Mouse (Mus musculus) forebrain, embryonic 16.5 days (tissue): ENCODE data around the gene Rpl36a. TPM values are rescaled to one million over a fixed set of nuclear protein-coding genes. Genes with fewer than 3 reads are reported as not detected.

Source experiments
- ATAC-seq: fragments of 200-750 bp; cut with Nextera tagmentation; 2 replicates; pipeline ENCODE4 v1.8.0; 2017; ENCODE audit warnings: mild to moderate bottlenecking, moderate library complexity
- H3K27ac ChIP-seq: fragments of 300-500 bp; sonication (generic); 2 replicates; pipeline ENCODE4 v1.5.1; 2014; ENCODE audit warnings: low read length, control low read depth
- H3K27me3 ChIP-seq: fragments of 300-500 bp; sonication (generic); replicated peaks from 2 replicates; pipeline ENCODE4 v1.6.1; 2014; ENCODE audit warnings: low read length; ENCODE audit not compliant: control insufficient read depth, insufficient read depth
- H3K36me3 ChIP-seq: fragments of 300-500 bp; sonication (generic); 2 replicates; pipeline ENCODE4 v1.6.1; 2014; ENCODE audit not compliant: control insufficient read depth, insufficient read depth
- H3K4me1 ChIP-seq: fragments of 300-500 bp; sonication (generic); replicated peaks from 2 replicates; pipeline ENCODE4 v1.6.1; 2014; ENCODE audit warnings: low read length; ENCODE audit not compliant: control insufficient read depth, insufficient read depth
- H3K4me2 ChIP-seq: fragments of 300-500 bp; sonication (generic); 2 replicates; pipeline ENCODE4 v1.6.1; 2014; ENCODE audit warnings: mild to moderate bottlenecking, low read length, control low read depth
- H3K4me3 ChIP-seq: fragments of 300-500 bp; sonication (generic); replicated peaks from 2 replicates; pipeline ENCODE4 v1.5.1; 2014; ENCODE audit warnings: mild to moderate bottlenecking, low read length, control low read depth
- H3K9ac ChIP-seq: fragments of 300-500 bp; sonication (generic); replicated peaks from 2 replicates; pipeline ENCODE4 v1.6.1; 2014; ENCODE audit warnings: low read depth, low read length, control low read depth
- H3K9me3 ChIP-seq: fragments of 300-500 bp; sonication (generic); 2 replicates; pipeline ENCODE4 v1.6.1; 2016; ENCODE audit warnings: low read length; ENCODE audit not compliant: control insufficient read depth
- WGBS: fragments of 180-500 bp; shearing (Covaris S2); extraction: QIAGEN DNeasy Blood & Tissue Kit; methylation state at CpG from one replicate; pipeline ENCODE4 v1.1.7; 2014; 5-methylcytosine and 5-hydroxymethylcytosine counted together
- polyA plus RNA-seq: library from polyadenylated mRNA; unstranded; fragments of >200 nt; fragmentation: Nextera tagmentation; extraction: Ambion mirVana; gene quantifications from 2 replicates; pipeline ENCODE4 v1.2.1, GENCODE M21; 2015

Rpl36a gene
- polyA plus RNA-seq, 1 experiment from 2014 or later = 178 TPM

DNA sequence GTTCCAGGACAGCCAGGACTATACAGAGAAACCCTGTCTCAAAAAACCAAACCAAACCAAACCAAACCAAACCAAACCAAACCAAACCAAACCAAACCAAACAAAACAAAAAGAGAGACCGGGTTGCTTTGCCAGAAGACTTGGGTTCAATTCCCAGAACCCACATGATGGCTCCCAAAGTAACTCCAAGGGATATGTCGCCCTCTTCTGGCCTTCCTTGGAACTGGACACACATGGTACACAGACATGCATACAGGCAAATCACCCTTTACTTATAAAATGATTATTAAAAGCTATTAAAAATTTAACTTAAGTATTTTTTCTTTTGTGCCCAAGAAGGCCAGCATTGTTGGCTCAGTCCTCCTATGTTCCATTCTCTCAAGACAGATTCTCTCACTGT lies 28.9 kb downstream of the Rpl36a start:
- WGBS = 71% methylated on average over 2 of the region's 2 CpGs

DNA sequence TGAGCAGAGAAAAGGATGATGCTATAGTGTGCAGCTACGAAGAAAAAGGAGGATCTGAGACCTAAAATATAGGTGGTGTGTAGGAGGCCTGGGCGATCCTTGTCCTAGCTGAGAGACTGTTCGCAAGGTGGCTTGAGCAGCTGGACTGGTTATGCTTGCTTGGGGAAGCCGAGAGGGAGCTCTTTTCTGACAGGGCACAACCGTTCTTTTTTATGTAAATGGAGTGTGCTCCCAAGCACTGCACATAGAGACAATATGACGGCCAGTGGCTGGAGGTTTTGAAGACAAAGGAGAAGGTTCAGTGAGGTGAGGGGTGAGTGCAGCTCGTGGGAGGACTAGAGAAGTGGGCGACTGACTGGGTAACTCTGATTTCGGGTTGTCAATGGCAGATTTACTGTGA lies 34.2 kb downstream of the Rpl36a start:
- Histone ChIP-seq H3K4me1 (no peaks in the 10 kb centered on the region; the same call in 1 of the 2 replicates), H3K27me3 (no peaks in the 10 kb centered on the region), H3K36me3 (no peaks in the 10 kb centered on the region), H3K4me3 (no peak overlapping the region), H3K9me3 (no peaks in the 10 kb centered on the region), H3K4me2 (no peak overlapping the region), H3K9ac (no peak overlapping the region), H3K27ac (peak overlapping the region; percentile 72; the same call in 1 of the 2 replicates)
- peak; percentile 46; the same call in 1 of the 2 replicates for ATAC-seq
- 29% methylated on average over 9 of the region's 9 CpGs for WGBS

More for the DNA sequence above, 28.9 kb downstream of the Rpl36a start:
- no peak for ATAC-seq
- Histone ChIP-seq H3K9me3 (no peaks in the 10 kb centered on the region), H3K27me3 (no peaks in the 10 kb centered on the region), H3K9ac (no peak overlapping the region), H3K4me2 (no peak overlapping the region), H3K4me3 (no peak overlapping the region), H3K27ac (no peak overlapping the region), H3K4me1 (0 out of 2 replicates have a peak, but pooled peaks cover 4% of the 10 kb centered on the region), H3K36me3 (no peaks in the 10 kb centered on the region)

DNA sequence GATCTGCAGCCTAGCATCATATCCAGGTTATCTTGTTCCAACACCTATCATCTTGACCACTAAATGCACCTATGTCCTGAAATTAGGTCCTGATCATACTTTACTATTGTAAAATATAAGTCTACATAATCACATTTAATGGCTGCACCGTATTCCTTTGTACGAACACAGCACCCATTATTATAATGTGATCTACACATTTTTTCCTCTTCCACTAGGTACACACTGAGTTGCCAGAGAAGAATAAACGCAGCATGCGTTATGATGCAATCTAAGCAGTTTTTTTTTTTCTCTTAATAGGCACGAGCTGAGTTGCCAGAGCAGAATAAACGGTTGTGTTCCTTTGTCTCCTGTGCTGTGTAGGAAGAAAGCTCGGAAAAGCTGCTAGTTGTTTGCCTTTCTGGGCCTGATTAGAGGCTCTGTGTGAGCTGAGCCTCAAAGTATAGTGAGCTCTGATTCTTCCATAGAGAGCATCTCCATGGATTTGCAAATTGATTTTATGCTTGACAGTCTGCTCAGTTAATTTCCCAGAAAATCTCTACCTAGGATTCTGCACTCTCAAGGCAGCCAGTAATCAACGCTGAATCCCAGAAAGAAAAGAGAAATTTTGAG lies 34.9 kb downstream of the Rpl36a start:
- no peaks in the 10 kb centered on the region for H3K9me3 ChIP-seq
- WGBS = 24% methylated on average over 8 of the region's 8 CpGs
- H3K4me3 ChIP-seq = no peak overlapping the region
- no peak overlapping the region for H3K4me2 ChIP-seq
- H3K27ac ChIP-seq = peak overlapping the region; percentile 72
- 0 out of 2 replicates have a peak overlapping the region, but pooled peaks have one; percentile 12 for H3K9ac ChIP-seq
- peak; percentile 83 for ATAC-seq
- H3K4me1 ChIP-seq = no peaks in the 10 kb centered on the region; the same call in 1 of the 2 replicates
- H3K36me3 ChIP-seq = no peaks in the 10 kb centered on the region
- no peaks in the 10 kb centered on the region for H3K27me3 ChIP-seq

DNA sequence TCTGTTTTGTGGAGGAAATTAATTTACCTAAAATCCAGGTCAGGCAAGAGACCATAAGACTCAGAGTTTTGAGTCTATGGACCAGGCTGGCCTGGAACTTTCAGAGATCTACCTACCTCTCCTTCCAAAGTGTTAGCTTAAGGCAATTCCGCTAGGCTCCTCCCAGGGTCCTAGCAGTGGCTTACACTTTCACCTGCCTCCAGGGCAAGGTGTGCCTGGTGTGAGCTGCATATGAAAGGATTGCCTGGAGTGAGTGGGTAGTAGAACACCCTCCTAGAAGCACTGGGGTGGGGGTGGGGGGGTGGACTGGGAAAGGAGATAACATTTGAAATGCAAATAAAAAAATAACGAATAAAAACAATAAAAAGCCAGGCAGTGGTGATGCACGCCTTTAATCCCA lies 36.2 kb downstream of the Rpl36a start:
- H3K27ac ChIP-seq = no peak overlapping the region
- H3K4me1 ChIP-seq = no peaks in the 10 kb centered on the region; the same call in 1 of the 2 replicates
- H3K27me3 ChIP-seq = no peaks in the 10 kb centered on the region
- H3K9ac ChIP-seq = no peak overlapping the region
- WGBS = 78% methylated on average over 3 of the region's 3 CpGs
- no peak overlapping the region for H3K4me3 ChIP-seq
- no peak for ATAC-seq
- H3K4me2 ChIP-seq = no peak overlapping the region
- no peaks in the 10 kb centered on the region for H3K36me3 ChIP-seq
- no peaks in the 10 kb centered on the region for H3K9me3 ChIP-seq

DNA sequence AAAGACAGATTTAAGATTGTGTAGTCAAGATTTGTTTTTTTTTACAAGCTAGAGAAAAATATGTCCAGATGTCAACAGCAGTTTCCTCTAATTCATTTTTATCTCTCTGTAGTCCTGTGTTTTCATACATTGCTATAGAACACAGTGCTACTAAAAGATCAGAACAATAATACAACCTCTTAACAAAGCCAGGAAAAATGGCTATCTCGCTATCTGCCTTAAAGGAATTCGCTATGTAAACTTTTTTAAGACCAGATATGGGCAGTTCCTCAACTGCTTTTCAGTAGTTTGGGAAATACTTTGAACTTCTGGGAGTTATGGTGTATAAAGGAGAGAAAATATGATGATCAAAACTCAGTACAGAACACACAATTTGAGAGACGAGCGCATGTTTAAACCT lies 37.9 kb downstream of the Rpl36a start:
- no peak for ATAC-seq
- 91% methylated on average over 4 of the region's 4 CpGs for WGBS
- H3K36me3 ChIP-seq = no peaks in the 10 kb centered on the region
- no peak overlapping the region for H3K4me2 ChIP-seq
- H3K27me3 ChIP-seq = no peaks in the 10 kb centered on the region
- H3K9me3 ChIP-seq = no peaks in the 10 kb centered on the region
- H3K27ac ChIP-seq = no peak overlapping the region
- H3K9ac ChIP-seq = no peak overlapping the region
- no peak overlapping the region for H3K4me3 ChIP-seq
- no peaks in the 10 kb centered on the region; the same call in 1 of the 2 replicates for H3K4me1 ChIP-seq

DNA sequence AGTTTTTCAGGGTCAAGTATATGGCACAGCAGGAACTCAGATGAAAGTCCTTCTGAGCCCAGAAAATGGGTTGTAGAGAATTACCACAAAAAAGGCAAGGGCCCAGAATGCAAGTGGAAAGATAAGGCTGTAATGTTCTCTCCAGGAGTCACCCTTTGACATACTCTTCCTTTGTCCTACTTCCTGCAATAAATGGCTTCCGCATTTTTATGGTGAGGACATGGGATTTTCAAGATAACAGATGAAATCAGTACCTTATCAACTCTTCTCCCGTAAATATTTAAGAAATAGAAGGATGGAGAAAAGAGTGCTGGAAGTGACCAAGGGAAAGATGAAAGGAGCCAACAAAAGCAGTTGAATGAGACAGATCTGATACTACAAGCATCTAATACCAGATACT lies 42.7 kb downstream of the Rpl36a start:
- no peaks in the 10 kb centered on the region for H3K9me3 ChIP-seq
- H3K27me3 ChIP-seq = no peaks in the 10 kb centered on the region
- no peaks in the 10 kb centered on the region for H3K4me1 ChIP-seq
- no peak overlapping the region for H3K9ac ChIP-seq
- no peak overlapping the region for H3K27ac ChIP-seq
- no peak for ATAC-seq
- no peak overlapping the region for H3K4me2 ChIP-seq
- WGBS = 95% methylated on average over 2 of the region's 2 CpGs
- H3K36me3 ChIP-seq = no peaks in the 10 kb centered on the region
- H3K4me3 ChIP-seq = no peak overlapping the region

DNA sequence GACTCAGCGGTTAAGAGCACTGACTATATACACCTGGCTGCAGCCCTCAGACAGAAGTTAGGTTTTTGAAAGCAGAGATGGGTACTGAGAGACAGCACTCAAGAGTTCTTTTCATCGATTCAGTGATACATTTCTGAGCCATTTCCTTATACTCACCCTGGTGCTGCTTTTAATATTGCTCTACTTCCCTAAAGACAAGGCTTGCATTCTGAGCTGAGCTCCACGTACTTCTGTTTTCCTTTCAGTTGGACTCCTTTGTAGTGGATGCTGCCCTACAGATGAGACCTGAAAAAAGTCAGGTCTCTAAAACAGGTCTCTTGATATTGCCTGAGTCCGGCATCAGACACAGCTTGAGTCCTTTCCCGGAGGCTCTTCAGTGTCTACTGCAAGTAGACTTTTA lies 47.3 kb downstream of the Rpl36a start:
- ATAC-seq = no peak
- no peak overlapping the region for H3K4me3 ChIP-seq
- 92% methylated on average over 5 of the region's 5 CpGs for WGBS
- H3K36me3 ChIP-seq = no peaks in the 10 kb centered on the region
- H3K9ac ChIP-seq = no peak overlapping the region
- H3K4me2 ChIP-seq = no peak overlapping the region
- no peak overlapping the region for H3K27ac ChIP-seq
- no peaks in the 10 kb centered on the region for H3K4me1 ChIP-seq
- no peaks in the 10 kb centered on the region for H3K27me3 ChIP-seq
- H3K9me3 ChIP-seq = no peaks in the 10 kb centered on the region

DNA sequence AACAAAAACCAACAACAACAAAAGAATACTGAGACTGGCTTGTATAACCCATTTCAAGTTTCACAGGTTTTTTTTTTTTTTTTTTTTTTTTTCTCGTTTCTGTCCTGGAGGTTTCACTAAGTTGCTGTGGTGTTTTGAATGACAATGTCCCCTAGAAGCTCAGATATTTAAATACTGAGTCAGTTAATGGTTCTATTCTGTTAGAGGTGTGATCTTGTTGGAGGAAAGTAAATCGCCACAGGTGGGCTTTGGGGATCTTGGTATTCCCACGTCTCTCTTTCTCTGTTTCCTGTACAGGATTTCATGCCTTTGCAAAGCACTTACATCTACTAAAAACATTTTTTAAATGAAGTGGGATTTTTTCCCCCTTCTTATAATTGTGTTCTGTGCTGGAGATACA lies 49.7 kb downstream of the Rpl36a start:
- no peak overlapping the region for H3K9ac ChIP-seq
- no peaks in the 10 kb centered on the region for H3K9me3 ChIP-seq
- no peaks in the 10 kb centered on the region for H3K27me3 ChIP-seq
- 47% methylated on average over 3 of the region's 3 CpGs for WGBS
- no peak for ATAC-seq
- H3K4me1 ChIP-seq = no peaks in the 10 kb centered on the region
- H3K36me3 ChIP-seq = no peaks in the 10 kb centered on the region
- H3K27ac ChIP-seq = no peak overlapping the region
- H3K4me2 ChIP-seq = no peak overlapping the region
- H3K4me3 ChIP-seq = no peak overlapping the region

DNA sequence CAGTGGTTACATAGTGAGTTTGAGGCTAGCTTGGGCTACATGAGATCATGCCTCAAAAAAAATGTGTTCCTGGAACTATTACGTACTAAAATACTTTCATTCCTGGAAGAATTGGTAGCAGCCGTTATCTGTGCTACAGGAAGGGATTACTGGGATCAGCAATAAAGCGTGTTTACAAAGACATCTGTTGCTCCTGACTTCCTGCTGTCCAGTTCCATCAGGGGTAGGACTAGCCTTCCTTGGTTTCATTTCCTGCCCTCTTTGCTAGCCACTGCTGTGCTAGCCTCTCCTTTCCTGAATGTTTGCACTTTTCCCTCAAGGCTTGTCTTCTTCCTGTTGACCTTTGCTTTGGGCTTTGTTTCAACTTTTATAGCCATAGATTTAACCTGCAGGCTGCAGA lies 50.4 kb downstream of the Rpl36a start:
- Histone ChIP-seq H3K4me3 (no peak overlapping the region), H3K36me3 (no peaks in the 10 kb centered on the region), H3K27me3 (no peaks in the 10 kb centered on the region), H3K4me1 (no peaks in the 10 kb centered on the region), H3K9me3 (no peaks in the 10 kb centered on the region), H3K9ac (no peak overlapping the region), H3K4me2 (no peak overlapping the region), H3K27ac (no peak overlapping the region)
- 85% methylated on average over 3 of the region's 3 CpGs for WGBS
- ATAC-seq = no peak
